Mouse (Mus musculus) kidney, postnatal 14 days (tissue): ENCODE measurements at regions not wholly inside any gene's neighbourhood (a gene's known extent, or its start where the extent isn't known, plus 50 kb on each side); places are given as distances from the start of the nearest gene placed in this dataset.

Source experiments
- DNase-seq: peaks from one replicate; pipeline ENCODE4 v3.0.0; 2022; ENCODE audit warnings: mixed read lengths

DNA sequence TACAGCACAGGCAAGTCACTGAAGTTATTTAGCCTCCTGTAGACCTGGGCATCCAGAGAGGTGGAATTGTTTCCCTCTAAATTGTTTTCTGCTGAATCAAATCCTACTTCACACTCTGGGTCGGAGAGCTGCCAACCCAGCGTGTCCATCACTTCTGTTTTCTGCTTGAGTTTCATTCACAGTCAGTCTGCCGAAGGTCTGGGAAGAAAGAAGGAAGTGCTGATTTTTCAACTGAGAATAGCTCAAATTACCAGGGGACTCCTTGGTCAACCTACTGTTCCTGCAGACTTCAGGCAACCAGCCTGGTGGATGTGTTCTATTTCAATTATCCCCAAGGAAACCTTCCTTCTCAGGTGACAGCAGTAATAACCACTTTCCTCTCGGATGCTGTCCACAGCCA lies 179.1 kb upstream of the Nckap5 start:
- no peak for DNase-seq

DNA sequence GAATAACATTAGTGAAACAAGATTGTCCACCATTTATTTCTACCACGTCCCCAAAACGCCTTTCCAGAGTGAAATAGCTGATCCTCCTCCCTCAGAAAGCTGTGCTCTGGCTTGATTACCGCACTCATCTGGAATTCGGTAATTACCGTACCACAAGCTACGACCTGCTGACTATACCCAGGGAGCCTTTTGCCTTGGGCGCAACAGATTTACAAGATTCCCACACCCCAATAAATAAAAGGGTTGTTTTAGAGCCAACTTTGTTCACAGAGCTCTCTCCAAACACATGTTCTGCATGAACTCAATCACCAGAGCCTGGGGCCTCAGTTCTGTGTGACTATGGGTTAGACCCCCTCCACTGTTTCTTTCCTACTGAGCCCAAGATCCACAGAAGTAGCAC lies 171.1 kb upstream of the Nckap5 start:
- no peak for DNase-seq

- peak; percentile 52 for DNase-seq
Observed at GRCm38 (mm10) chr1:126993061-126993640, 162.6 kb upstream of the Nckap5 start.

DNA sequence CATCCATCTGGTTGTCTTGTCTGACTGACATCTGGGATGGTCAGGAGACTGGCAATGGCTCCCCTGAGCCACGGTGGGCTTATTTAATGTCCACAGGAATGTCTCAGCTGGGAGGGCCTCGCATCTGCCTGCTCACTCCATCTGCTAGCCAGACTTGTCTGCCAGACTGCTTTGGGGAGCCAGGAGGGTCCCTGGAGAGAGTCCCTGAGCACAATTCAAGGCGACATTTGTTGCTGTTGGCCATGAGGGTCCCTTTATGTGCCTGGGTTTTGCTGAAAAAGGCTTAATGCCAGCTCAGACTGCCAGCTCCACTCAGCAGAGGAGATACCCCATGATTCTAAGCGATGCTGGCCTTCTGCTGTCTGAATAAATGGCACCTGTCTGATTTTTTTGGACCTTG lies 161.8 kb upstream of the Nckap5 start:
- no peak for DNase-seq

DNA sequence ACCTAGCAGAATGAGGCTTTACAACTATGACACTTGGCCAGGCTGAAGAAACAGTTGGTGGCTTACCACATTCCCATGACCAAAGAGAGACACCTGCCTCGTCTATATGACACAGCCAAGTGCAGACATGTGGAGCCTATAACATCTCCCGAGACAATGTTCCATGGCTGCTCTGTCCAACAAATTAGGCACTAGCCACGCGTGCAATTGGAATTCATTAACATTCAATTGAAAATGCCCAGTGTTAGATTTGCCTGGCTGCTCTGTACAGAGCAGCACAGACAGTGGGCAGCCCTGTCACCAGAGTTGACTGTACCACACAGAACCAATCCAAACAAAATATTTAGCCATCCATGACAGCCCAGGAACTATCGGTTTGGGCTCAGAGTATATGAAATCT lies 152.2 kb upstream of the Nckap5 start:
- DNase-seq, result no peak

GRCm38 (mm10) chr1:126980311-126980710 lies 149.7 kb upstream of the Nckap5 start:
- DNase-seq, result no peak

GRCm38 (mm10) chr1:126973871-126974270 lies 143.3 kb upstream of the Nckap5 start:
- DNase-seq, result no peak

DNA sequence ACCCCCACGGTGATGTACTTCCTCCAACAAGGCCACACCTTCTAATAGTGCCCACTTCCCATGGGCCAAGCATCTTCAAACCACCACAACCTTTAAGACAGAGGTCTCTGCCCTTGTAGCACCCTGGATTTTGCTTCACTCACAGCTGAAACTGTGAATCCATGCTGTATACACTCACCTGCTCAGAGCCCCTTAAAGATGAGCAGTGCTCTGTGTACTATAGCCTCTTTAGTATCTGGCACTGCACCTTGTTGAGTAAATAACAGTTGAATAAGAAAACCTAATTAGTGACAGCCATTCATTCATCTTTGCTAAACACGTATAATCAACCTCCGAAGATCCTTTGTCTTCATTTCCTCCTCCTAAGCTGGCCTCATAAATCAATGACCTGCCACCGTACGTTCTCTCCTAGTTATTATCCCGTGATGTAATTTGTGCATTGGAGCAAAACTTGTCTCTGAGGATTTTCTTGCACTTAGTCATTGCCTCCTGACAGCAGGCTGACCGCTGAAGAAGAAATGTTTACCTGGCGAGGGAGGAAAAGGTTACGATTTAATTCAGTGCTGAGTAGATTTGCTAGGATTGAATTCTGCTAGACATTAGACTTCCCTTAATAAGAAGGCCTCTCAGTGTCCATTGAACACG lies 141.3 kb upstream of the Nckap5 start:
- no peak for DNase-seq

DNA sequence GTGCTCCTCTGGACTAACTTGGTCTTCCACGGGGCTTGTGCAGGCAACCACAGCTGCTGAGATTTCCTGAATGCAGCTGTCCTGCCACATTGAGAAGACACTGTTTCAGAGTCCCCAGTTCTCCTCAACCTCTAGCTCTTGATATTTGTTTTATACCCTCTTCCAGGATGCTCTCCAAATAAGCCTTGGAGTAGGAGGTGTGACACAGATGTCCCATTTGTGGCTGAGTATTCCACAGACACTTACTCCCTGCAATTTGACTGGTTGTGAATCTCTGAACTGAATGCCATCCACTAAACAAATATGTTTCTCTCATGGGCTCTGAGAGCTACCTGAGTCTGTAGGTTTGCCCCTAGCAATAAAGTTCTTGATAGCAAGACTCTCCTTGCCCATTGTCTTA lies 140.5 kb upstream of the Nckap5 start:
- DNase-seq, result no peak

DNA sequence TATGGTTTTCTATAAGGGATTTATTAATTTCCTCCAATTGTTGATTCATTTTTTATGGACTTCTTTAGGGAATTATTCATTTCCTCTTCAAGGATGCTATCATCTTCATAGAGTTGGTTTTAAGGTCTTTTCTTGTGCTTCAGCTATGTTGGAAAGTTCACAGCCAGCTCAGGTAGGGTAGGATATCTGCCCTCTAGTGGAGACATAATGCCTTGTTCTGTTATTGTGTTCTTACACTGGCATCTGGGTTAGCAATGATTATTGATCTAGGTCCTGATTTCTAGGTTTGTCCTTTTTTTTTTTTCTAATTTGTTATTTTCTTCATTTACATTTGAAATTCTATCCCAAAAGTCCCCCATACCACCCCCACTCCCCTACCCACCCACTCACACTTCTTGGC lies 135.8 kb upstream of the Nckap5 start:
- DNase-seq, result no peak

GRCm38 (mm10) chr1:126955839-126956720 lies 125.5 kb upstream of the Nckap5 start:
- no peak for DNase-seq

GRCm38 (mm10) chr1:126947860-126948259 lies 117.3 kb upstream of the Nckap5 start:
- DNase-seq, result no peak

- DNase-seq, result no peak
Observed at GRCm38 (mm10) chr1:126932658-126933057, 102.1 kb upstream of the Nckap5 start.

- peak; percentile 85 for DNase-seq
Observed at GRCm38 (mm10) chr1:126931754-126932153, 101.2 kb upstream of the Nckap5 start.

GRCm38 (mm10) chr1:126931093-126931492 lies 100.5 kb upstream of the Nckap5 start:
- DNase-seq, result no peak

DNA sequence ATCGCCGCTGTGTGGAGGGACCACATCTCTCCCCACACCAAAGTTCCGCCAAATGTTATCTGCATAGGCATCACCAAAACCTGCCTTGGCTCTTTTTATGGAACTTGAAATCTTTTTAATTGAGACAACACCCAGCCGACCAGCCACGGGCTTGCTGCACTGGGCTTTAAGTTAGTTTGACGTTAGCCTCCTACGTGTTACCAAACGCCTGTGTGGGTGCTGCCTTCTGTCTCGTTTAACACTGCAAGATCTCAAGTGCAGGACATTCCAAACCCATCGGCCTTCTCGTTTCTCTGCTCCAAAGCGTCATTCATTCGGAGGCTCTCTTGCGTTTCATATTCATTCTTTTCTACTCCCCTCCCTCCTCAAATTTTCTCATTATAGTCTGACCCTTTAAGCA lies 100.0 kb upstream of the Nckap5 start:
- DNase-seq, result no peak

- peak; percentile 35 for DNase-seq
Observed at GRCm38 (mm10) chr1:126929666-126930065, 99.1 kb upstream of the Nckap5 start.

DNA sequence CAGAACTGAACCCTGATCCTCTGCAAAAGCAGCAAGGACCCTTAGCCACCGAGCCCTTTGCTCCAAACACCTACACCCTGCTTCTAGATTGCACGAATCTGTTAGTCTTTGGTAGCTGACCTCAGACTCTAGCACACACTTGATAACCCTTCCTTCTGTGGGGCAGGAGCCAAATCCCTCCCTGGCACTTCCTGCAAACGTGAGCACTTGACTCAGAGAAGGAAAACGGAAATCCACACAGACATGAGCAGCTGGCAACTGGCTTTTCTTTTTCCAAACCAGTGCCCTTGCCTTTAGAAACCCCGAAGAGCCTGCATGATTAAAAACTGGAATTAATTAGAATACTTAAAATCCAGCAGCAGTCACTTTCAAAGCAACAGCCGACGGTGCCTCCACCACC lies 97.6 kb upstream of the Nckap5 start:
- DNase-seq, result peak; percentile 30

GRCm38 (mm10) chr1:126925150-126926035 lies 94.8 kb upstream of the Nckap5 start:
- DNase-seq, result peak; percentile 50

DNA sequence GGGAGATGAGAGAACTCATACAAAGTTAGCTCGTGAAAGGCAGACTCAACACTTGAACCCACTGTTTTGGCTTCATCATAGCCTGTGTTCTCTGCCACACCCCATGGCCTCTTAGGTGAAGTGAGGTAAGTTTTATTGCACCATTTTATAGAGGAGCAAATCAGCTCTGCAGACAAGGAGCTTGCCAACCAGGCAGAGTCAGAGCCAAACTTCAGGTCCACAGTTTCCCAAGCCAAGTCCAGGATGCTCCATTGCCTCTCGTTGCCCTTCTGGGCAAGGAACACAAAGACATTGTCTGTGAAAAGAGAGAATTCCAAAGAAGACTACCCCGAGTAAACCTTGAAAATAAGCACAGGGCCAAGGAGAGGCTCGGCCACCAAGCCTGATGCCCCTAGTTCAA lies 93.4 kb upstream of the Nckap5 start:
- no peak for DNase-seq

- DNase-seq, result no peak
Observed at GRCm38 (mm10) chr1:126922231-126922630, 91.6 kb upstream of the Nckap5 start.

DNA sequence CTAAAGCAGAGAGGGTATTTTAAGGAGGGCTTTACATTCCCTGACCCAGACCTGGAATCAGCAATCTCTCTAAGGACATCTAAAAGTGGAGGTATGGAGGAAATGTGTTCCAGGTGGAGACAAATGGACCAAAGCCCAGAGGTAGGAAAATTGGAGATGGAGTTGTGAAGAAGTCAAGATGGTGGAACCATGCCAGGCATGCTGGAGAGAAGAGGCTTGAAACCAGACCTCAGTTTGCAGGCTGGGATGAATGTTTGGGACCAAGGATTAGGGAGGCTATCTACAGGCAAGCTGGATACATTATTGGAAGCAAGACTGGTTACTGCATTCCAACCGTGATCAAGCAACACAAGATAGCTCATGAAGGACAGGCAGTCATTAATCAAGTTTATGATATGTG lies 88.3 kb upstream of the Nckap5 start:
- no peak for DNase-seq

- DNase-seq, result no peak
Observed at GRCm38 (mm10) chr1:126917872-126918271, 87.3 kb upstream of the Nckap5 start.
